Comparison of ENCODE assay signal across 12 mouse cellular contexts in the genomic region with DNA sequence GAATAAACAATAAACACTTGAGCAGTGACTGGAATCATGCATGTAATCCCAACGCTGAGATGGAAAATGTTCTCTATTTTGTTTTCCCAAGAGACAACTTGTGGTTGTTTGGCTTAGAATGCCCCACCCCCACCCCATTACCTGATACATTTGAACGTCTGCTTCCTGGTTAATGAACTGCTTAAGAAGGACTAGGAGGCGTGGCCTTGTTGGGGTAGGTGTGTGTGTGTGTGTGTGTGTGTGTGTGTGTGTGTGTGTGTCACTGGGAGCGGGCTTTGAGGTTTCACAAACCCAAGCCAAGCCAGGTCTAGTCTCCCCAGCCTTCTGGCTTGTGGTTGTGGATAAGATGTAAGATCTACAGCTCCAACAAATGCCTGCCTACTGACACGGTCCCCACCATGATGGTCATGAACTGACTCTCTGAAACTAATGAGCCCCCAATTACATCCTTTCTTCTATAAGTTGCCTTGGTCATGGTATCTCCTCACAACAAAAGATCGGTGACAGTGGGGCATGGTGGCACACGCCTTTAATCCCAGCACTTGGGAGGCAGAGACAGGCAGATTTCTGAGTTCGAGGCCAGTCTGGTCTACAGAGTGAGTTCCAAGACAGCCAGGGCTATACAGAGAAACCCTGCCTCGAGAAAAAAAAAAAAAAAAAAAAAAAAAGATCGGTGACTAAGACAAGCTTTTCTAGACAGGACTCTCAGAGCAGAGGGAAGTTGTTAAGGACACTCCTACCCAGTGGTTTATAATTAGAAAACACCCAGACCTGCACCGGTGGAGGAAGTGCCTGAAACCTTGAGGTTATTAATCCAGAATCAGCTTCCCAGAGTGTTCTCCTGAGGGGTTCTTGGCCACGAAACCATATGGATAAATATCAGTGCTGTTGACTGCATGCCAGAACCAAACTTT. TPM values are rescaled to one million over a fixed set of nuclear protein-coding genes. Genes with fewer than 3 reads are reported as not detected.
A peak's percentile ranks its signal among the peaks of the same experiment; 100 is the strongest.
DNase-seq lines count a peak whose midpoint lies in the region; ATAC-seq and TF ChIP-seq lines count a peak whose summit lies in the region.
"Had no signal": no experiment of that assay in that cellular context is flagged by ENCODE, and none has a peak within 500 bp of the region (broad histone marks: within the 10 kb centered on the region; RNA-seq: fewer than 3 reads in every experiment).

No protein-coding gene starts in this region.

- H3K9ac ChIP-seq in liver, embryonic 11.5 days (ENCODE audit: low read depth, low read length): no peak overlapping the region
- H3K9ac ChIP-seq in midbrain, postnatal 0 days (replicated peaks; ENCODE audit: low read length, poor library complexity, severe bottlenecking): no peak overlapping the region
- no peak overlapping the region for H3K9ac ChIP-seq in intestine, embryonic 16.5 days (ENCODE audit: low read depth, low read length)

- no peak overlapping the region for H3K4me2 ChIP-seq in liver, embryonic 11.5 days
- H3K4me2 ChIP-seq in midbrain, postnatal 0 days (ENCODE audit: low read depth, low read length, poor library complexity, severe bottlenecking): peak overlapping the region; percentile 73; the same call in 1 of the 2 replicates
- no peak overlapping the region for H3K4me2 ChIP-seq in intestine, embryonic 16.5 days (ENCODE audit: low read depth, low read length)

- 81% methylated on average over 12 of the region's 12 CpGs for WGBS in cerebellum, adult 2 months
- WGBS in liver, embryonic 11.5 days: 62% methylated on average over 12 of the region's 12 CpGs
- 78% methylated on average over 11 of the region's 12 CpGs for WGBS in limb, embryonic 10.5 days
- WGBS in midbrain, postnatal 0 days: 85% methylated on average over 11 of the region's 12 CpGs
- WGBS in intestine, embryonic 16.5 days: 69% methylated on average over 12 of the region's 12 CpGs

- no peak for TF ChIP-seq POLR2A in cerebellum, adult 2 months (IDR thresholded peaks at IDR 0.05; ENCODE audit: borderline replicate concordance, insufficient read depth, low read length)

- no peak overlapping the region for H3K27ac ChIP-seq in cerebellum, adult 2 months (ENCODE audit: insufficient read depth, low read length)
- peak overlapping the region; percentile 85; the same call in 1 of the 2 replicates for H3K27ac ChIP-seq in liver, embryonic 11.5 days (ENCODE audit: low read depth, low read length)
- peak overlapping the region; percentile 96; the same call in 1 of the 2 replicates for H3K27ac ChIP-seq in limb, embryonic 10.5 days
- H3K27ac ChIP-seq in midbrain, postnatal 0 days (ENCODE audit: low read depth, low read length): no peak overlapping the region
- H3K27ac ChIP-seq in intestine, embryonic 16.5 days (ENCODE audit: low read length): no peak overlapping the region

- TF ChIP-seq CTCF in cerebellum, adult 2 months (IDR thresholded peaks at IDR 0.05; ENCODE audit: borderline replicate concordance, insufficient read depth, low read depth, low read length): no peak
- TF ChIP-seq CTCF in midbrain, postnatal 0 days (IDR thresholded peaks at IDR 0.05): no peak

- H3K36me3 ChIP-seq in liver, embryonic 11.5 days (ENCODE audit: control insufficient read depth, insufficient read depth, low read length): no peaks in the 10 kb centered on the region
- H3K36me3 ChIP-seq in limb, embryonic 10.5 days: peaks cover 4% of the 10 kb centered on the region; the same call in 1 of the 2 replicates
- no peaks in the 10 kb centered on the region for H3K36me3 ChIP-seq in midbrain, postnatal 0 days (ENCODE audit: insufficient read depth, low read length)
- H3K36me3 ChIP-seq in intestine, embryonic 16.5 days (ENCODE audit: control insufficient read depth, insufficient read depth, low read length): no peaks in the 10 kb centered on the region

- DNase-seq in cerebellum, adult 9-10 months: peak; percentile 37
- DNase-seq in cerebellum, adult 2 months: no peak
- no peak for DNase-seq in liver, embryonic 11.5 days (ENCODE audit: low spot score)
- DNase-seq in liver: no peak
- DNase-seq in limb, embryonic 10.5 days (ENCODE audit: low spot score): no peak
- DNase-seq in midbrain, postnatal 0 days (ENCODE audit: low spot score): no peak
- DNase-seq in adrenal gland, postnatal 10 days: no peak

- H3K4me1 ChIP-seq in cerebellum, adult 2 months (ENCODE audit: control insufficient read depth, insufficient read depth, low read length): peaks cover 11% of the 10 kb centered on the region; the same call in 1 of the 2 replicates
- H3K4me1 ChIP-seq in liver, embryonic 11.5 days (replicated peaks; ENCODE audit: control insufficient read depth, insufficient read depth, low read length): peaks cover 37% of the 10 kb centered on the region
- peaks cover 36% of the 10 kb centered on the region for H3K4me1 ChIP-seq in limb, embryonic 10.5 days
- no peaks in the 10 kb centered on the region for H3K4me1 ChIP-seq in midbrain, postnatal 0 days (ENCODE audit: insufficient read depth, low read length)
- peaks cover 13% of the 10 kb centered on the region for H3K4me1 ChIP-seq in intestine, embryonic 16.5 days (ENCODE audit: control insufficient read depth, insufficient read depth, low read length)

- H3K27me3 ChIP-seq in cerebellum, adult 2 months (ENCODE audit: control insufficient read depth, insufficient read depth, low read length): no peaks in the 10 kb centered on the region
- H3K27me3 ChIP-seq in liver, embryonic 11.5 days (replicated peaks; ENCODE audit: control insufficient read depth, insufficient read depth, low read length): no peaks in the 10 kb centered on the region
- H3K27me3 ChIP-seq in limb, embryonic 10.5 days (ENCODE audit: low read depth, poor library complexity, severe bottlenecking): no peaks in the 10 kb centered on the region
- H3K27me3 ChIP-seq in midbrain, postnatal 0 days (ENCODE audit: insufficient read depth, low read length): no peaks in the 10 kb centered on the region
- H3K27me3 ChIP-seq in intestine, embryonic 16.5 days (replicated peaks; ENCODE audit: control insufficient read depth, insufficient read depth, low read length): no peaks in the 10 kb centered on the region

- ATAC-seq in liver, embryonic 11.5 days (replicated peaks; ENCODE audit: low FRiP score): no peak
- ATAC-seq in midbrain, postnatal 0 days (ENCODE audit: low FRiP score): no peak
- ATAC-seq in intestine, embryonic 16.5 days: no peak

- H3K4me3 ChIP-seq in cerebellum, adult 2 months (replicated peaks; ENCODE audit: insufficient read depth, low read depth, low read length): no peak overlapping the region
- H3K4me3 ChIP-seq in liver, embryonic 11.5 days (ENCODE audit: low read depth, low read length): no peak overlapping the region; the same call in 1 of the 2 replicates
- no peak overlapping the region for H3K4me3 ChIP-seq in limb, embryonic 10.5 days
- no peak overlapping the region for H3K4me3 ChIP-seq in midbrain, postnatal 0 days (ENCODE audit: low read depth, low read length)
- H3K4me3 ChIP-seq in intestine, embryonic 16.5 days (ENCODE audit: low read length): no peak overlapping the region

- H3K9me3 ChIP-seq in liver, embryonic 11.5 days (ENCODE audit: control insufficient read depth, low read length): no peaks in the 10 kb centered on the region
- no peaks in the 10 kb centered on the region for H3K9me3 ChIP-seq in limb, embryonic 10.5 days (replicated peaks)
- H3K9me3 ChIP-seq in midbrain, postnatal 0 days (ENCODE audit: low read length): no peaks in the 10 kb centered on the region
- no peaks in the 10 kb centered on the region for H3K9me3 ChIP-seq in intestine, embryonic 16.5 days (ENCODE audit: control insufficient read depth, low read length)

RNA-seq across cellular contexts. Expression of gene Golm1, which starts 1.0 kb away (rescaled TPM):
- 23.3 and 27.8 TPM in 2 replicates for polyA plus RNA-seq in cerebellum, adult 2 months (2012; rRNA removed)
- 87.9 and 96.5 TPM in 2 replicates for polyA plus RNA-seq in liver, embryonic 11.5 days (2014; fragmentation: Nextera tagmentation; extraction: Ambion mirVana)
- 78.4 and 80.2 TPM in 2 replicates for polyA plus RNA-seq in limb, embryonic 10.5 days (2016; fragmentation: Nextera tagmentation; extraction: Ambion mirVana)
- 13.0 and 17.1 TPM in 2 replicates for total RNA-seq in midbrain, postnatal 0 days (2014; rRNA removed)
- 13.0 and 15.3 TPM in 2 replicates for polyA plus RNA-seq in midbrain, postnatal 0 days (2015; fragmentation: Nextera tagmentation; extraction: Ambion mirVana)
- 10 to 100 TPM; 13.8 to 17.0 TPM for total RNA-seq in adrenal gland, postnatal 10 days (2021)
- polyA plus RNA-seq in intestine, embryonic 16.5 days (2015; fragmentation: Nextera tagmentation; extraction: Ambion mirVana): 85.4 and 90.4 TPM in 2 replicates

RNA-seq across cellular contexts. Expression of gene 4921517D22Rik, which starts 17.3 kb away (rescaled TPM):
- polyA plus RNA-seq in cerebellum, adult 2 months (2012; rRNA removed): not detected in 2 replicates
- polyA plus RNA-seq in liver, embryonic 11.5 days (2014; fragmentation: Nextera tagmentation; extraction: Ambion mirVana): not detected in 2 replicates
- polyA plus RNA-seq in limb, embryonic 10.5 days (2016; fragmentation: Nextera tagmentation; extraction: Ambion mirVana): not detected in 2 replicates
- not detected in 2 replicates for total RNA-seq in midbrain, postnatal 0 days (2014; rRNA removed)
- not detected in 2 replicates for polyA plus RNA-seq in midbrain, postnatal 0 days (2015; fragmentation: Nextera tagmentation; extraction: Ambion mirVana)
- not detected for total RNA-seq in adrenal gland, postnatal 10 days (2021)
- polyA plus RNA-seq in intestine, embryonic 16.5 days (2015; fragmentation: Nextera tagmentation; extraction: Ambion mirVana): not detected in 2 replicates
- polyA plus RNA-seq: cortical plate, adult 2 months; heart, embryonic 16.5 days; limb, embryonic 11.5 days; stomach, postnatal 0 days had no signal

RNA-seq across cellular contexts. Expression of gene Spata31d1a, which starts 33.6 kb away (rescaled TPM):
- polyA plus RNA-seq in cerebellum, adult 2 months (2012; rRNA removed): 0.03 and 0.25 TPM in 2 replicates
- polyA plus RNA-seq in liver, embryonic 11.5 days (2014; fragmentation: Nextera tagmentation; extraction: Ambion mirVana): 0.06 and 0.11 TPM in 2 replicates
- polyA plus RNA-seq in limb, embryonic 10.5 days (2016; fragmentation: Nextera tagmentation; extraction: Ambion mirVana): 0.05 TPM in 1 of 2 replicates, not detected in the other
- total RNA-seq in midbrain, postnatal 0 days (2014; rRNA removed): not detected in 2 replicates
- polyA plus RNA-seq in midbrain, postnatal 0 days (2015; fragmentation: Nextera tagmentation; extraction: Ambion mirVana): not detected in 2 replicates
- total RNA-seq in adrenal gland, postnatal 10 days (2021): not detected
- not detected in 2 replicates for polyA plus RNA-seq in intestine, embryonic 16.5 days (2015; fragmentation: Nextera tagmentation; extraction: Ambion mirVana)
- polyA plus RNA-seq: heart, embryonic 16.5 days; limb, embryonic 11.5 days; stomach, postnatal 0 days had no signal

RNA-seq across cellular contexts. Expression of gene Spata31d1b, which starts 35.5 kb away (rescaled TPM):
- polyA plus RNA-seq in cerebellum, adult 2 months (2012; rRNA removed): not detected in 2 replicates
- not detected in 2 replicates for polyA plus RNA-seq in liver, embryonic 11.5 days (2014; fragmentation: Nextera tagmentation; extraction: Ambion mirVana)
- not detected in 2 replicates for polyA plus RNA-seq in limb, embryonic 10.5 days (2016; fragmentation: Nextera tagmentation; extraction: Ambion mirVana)
- 0.27 TPM in 1 of 2 replicates, not detected in the other for total RNA-seq in midbrain, postnatal 0 days (2014; rRNA removed)
- polyA plus RNA-seq in midbrain, postnatal 0 days (2015; fragmentation: Nextera tagmentation; extraction: Ambion mirVana): 0.05 TPM in 1 of 2 replicates, not detected in the other
- total RNA-seq in adrenal gland, postnatal 10 days (2021): not detected
- not detected in 2 replicates for polyA plus RNA-seq in intestine, embryonic 16.5 days (2015; fragmentation: Nextera tagmentation; extraction: Ambion mirVana)
- polyA plus RNA-seq: heart, embryonic 16.5 days; limb, embryonic 11.5 days; stomach, postnatal 0 days had no signal

RNA-seq across cellular contexts. Expression of gene Spata31d1d, which starts 55.0 kb away (rescaled TPM):
- 0.03 TPM in 2 replicates for polyA plus RNA-seq in cerebellum, adult 2 months (2012; rRNA removed)
- not detected in 2 replicates for polyA plus RNA-seq in liver, embryonic 11.5 days (2014; fragmentation: Nextera tagmentation; extraction: Ambion mirVana)
- polyA plus RNA-seq in limb, embryonic 10.5 days (2016; fragmentation: Nextera tagmentation; extraction: Ambion mirVana): not detected in 2 replicates
- 0.14 TPM in 1 of 2 replicates, not detected in the other for total RNA-seq in midbrain, postnatal 0 days (2014; rRNA removed)
- not detected in 2 replicates for polyA plus RNA-seq in midbrain, postnatal 0 days (2015; fragmentation: Nextera tagmentation; extraction: Ambion mirVana)
- total RNA-seq in adrenal gland, postnatal 10 days (2021): not detected
- polyA plus RNA-seq in intestine, embryonic 16.5 days (2015; fragmentation: Nextera tagmentation; extraction: Ambion mirVana): not detected in 2 replicates
- polyA plus RNA-seq: heart, embryonic 16.5 days; limb, embryonic 11.5 days; stomach, postnatal 0 days had no signal

Comparison
In these comparisons a context has a peak if more than half of its experiments do, and no peak if none do; other contexts are left out.
1. H3K27ac ChIP-seq: peak in liver, embryonic 11.5 days (single experiment) and limb, embryonic 10.5 days (single experiment); none in cerebellum, adult 2 months (single experiment), midbrain, postnatal 0 days (single experiment) and intestine, embryonic 16.5 days (single experiment).